Mouse (Mus musculus) spleen, adult 18-20 months (tissue): Measurements from ENCODE around the gene Osgin1.

ENCODE experiments used
- DNase-seq, 2 experiments: peaks; one replicate each; pipeline ENCODE4 v3.0.0; 2022; ENCODE audit warnings: mixed read lengths in 2 of 2

The Osgin1 gene

GRCm38 (mm10) chr8:119424199-119424733 lies 9.7 kb upstream of the Osgin1 start:
- no peak for DNase-seq

GRCm38 (mm10) chr8:119424740-119425139 lies 9.2 kb upstream of the Osgin1 start:
- peak in 1 of 2 experiments; percentile 42 for DNase-seq

DNA sequence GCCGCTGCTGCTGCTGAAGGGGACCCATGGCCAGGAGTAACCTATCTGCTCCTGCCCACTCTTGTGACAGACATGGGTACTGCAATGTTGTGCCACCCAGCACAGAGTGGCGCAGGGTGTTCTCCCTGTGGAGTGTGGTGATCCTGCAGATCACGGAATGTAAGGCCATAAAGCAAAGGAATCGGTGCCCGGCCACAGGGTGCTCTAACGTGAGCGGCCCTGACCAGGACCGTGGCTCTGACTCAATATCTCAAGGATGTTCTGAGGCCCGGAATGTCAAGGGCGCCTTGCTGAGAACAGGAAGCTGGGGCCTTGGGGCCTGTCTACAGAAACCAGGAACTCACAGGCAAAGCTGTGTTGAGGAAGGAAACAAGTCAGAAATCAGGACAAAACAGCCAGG lies 8.4 kb upstream of the Osgin1 start:
- peak in 1 of 2 experiments; percentile 38 for DNase-seq

DNA sequence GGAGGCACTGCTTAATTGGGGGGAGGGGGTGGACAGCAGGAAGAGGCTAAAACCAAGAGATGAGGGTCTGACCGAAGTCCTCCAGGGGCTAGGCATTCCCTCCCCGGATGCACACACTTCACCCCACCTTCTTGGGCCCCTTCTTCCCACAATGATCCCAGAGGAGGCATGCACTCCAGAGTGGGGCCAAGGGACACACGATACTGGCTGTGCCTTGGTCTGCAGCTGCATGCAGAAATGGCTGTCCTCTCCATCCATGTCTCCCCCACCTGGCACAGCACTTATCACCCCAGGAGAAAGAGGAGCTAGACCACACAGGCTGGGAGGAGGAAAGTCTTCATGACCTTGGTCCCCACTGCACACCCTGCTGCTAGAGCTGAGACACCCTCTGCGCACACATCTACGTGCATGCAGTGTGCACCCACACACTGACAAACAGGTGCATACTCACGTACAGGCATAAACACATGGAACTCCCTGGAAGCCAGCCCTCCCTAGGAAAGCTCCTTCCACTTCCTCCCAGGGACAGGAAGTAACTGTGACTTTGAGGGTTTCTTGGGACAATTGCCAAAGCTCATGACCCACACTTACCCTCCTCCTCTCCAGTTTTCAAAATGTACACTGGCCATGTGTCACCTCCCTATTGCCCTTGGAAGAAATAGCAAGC lies 7.7 kb upstream of the Osgin1 start:
- DNase-seq = no peak

DNA sequence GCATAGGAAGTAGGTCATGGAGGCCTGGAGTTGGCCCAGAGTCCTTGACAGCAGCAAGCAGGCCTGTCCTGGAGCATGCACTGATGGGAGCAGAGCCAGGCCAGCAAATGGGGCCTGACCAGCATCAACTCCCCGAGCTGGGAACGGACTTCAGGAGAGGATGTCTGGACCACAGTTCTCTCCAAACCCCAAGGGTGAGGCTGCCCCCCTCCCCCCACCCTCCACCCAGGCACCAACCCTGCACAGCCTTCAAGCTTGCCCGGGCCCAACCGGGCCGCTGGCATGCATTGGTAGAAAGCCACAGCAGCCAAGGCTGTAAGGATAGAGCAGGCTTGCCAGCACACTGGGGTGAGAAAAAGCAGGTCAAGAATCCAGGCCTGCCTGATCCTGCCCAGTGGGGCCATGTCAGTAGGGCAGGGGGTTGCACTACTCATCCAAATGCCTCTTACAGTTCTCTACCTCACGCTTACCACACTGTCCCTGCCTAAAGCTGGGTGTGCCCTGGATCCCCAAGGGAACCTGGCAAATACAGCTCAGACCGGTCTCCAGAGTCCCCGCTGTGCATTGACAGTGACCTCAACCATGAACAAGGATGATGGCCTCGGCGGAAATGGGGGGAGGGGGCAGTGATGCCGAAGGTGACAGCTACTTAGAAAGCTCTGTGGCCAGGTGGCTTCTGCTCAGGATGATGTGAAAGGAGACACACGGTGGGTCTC lies 6.1 kb upstream of the Osgin1 start:
- DNase-seq = no peak

DNA sequence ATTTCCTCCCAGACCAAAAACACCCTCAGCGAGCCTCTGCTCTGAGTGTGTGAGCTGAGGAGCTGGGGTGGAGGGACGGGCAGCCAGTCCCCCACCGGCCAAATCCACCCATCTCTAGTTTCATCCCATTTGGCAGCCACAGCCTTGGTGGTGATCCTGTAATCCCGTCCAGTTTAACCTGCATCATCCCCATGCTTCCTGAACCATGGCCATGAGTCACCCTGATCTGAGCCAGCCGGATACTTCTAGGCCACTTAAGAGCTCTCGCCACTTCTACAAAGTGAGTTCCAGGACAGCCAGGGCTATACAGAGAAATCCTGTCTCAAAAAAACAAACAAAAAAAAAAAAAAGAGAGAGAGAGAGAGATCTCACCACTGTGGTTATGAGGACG lies 5.6 kb upstream of the Osgin1 start:
- DNase-seq = no peak

DNA sequence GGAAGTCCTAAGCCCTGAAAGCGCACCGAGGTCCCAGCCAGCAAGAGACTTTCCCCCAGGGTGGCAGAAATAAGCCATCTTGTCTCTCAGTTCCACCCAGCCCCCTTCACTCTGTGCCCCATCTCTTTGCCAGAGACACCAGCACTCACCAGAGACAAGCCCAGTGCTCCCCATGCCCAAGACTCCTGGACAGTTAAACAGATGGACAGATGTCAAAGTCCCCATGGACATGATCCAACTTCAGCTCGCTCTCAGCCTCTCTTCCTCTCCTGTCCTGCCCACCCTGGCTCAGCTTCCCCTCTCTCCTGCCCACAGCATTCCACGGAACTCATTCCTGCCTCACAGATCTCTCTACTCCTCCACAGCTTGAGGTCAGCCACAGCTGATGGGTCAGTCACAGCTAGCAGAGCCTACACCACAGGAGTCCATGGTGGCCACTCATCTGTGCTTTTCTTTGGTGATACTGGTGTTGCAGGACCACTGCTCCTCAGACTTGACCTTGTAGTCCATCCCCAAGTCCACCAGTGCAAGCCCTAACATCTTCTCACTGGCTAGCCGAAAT lies 5.1 kb upstream of the Osgin1 start:
- no peak for DNase-seq

DNA sequence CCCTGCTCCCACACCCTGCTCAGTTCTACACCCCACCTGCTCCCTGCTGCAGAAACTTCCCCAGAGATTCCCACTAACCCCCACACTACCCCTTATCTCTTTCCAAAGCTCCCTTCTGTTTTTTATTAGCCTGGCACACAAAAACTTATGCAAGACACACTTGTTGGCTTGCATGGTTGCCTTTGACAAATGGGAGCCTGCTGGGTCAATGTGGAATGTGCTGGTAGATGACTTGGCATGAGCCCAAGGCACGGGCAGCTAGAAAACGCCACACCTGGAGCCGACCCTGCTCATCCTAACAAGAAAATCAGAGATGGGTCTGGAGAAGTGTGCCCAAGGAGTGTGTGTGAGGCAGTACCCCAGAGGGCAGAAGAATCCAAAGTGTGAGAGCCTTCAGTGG lies 4.4 kb upstream of the Osgin1 start:
- no peak for DNase-seq

DNA sequence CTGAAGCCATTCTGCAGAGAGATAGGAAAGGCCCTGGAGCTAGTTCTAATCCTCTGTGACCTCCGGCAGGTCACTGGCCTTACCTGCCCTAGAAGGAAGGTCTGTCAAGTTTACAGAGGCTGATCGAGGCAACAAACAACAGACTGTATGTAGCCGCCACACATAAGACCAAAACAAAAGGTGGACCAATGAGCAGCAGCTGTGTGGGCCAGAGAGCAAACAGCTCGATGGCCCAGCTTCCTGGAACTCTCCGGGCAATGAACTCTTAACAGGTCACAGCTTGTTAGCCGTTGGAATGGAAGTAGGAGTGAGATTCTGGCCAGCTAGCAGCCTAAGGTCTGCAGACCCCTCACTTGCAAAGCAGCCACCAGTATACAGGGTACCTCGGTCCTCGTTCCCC lies 3.7 kb upstream of the Osgin1 start:
- DNase-seq = no peak

DNA sequence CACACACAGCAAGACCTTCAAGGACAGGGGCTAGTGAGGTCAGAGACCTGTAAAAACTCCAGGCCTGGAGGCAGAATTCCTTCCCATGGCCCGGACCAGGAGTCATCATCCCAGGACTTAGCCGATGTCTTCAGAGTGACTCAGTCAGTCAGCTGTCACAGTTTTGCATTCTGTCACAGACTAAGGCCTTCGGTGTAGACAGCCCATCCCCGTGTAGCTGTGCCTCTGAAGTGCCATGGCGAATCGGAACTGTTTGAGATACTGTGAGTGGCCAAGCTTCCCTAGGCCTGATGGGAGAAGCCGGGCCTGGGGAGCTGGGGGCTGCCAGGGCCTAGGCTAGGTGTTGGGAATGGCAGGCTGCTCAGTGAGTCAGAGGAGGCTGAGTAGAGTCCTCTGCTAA lies 3.2 kb upstream of the Osgin1 start:
- DNase-seq = no peak

DNA sequence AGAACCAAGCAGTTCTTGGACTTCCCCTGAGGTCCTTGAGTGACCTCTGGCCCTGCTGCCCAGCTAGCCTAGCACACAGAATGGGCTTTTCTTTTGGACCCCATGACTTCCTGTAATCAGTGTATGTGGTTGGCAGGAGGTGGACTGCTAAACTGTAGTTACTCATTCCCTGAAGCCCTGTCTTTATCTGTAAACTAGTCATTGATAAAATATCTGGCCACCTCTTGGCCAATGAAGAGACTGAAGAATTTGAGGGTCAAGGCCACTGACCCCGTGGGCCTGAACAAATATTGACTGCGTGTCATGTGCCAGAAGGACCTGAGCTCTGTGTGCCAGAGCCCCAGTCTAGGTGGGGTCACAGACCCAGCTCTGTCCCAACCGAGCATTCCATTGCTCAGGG lies 1.6 kb upstream of the Osgin1 start:
- no peak for DNase-seq

DNA sequence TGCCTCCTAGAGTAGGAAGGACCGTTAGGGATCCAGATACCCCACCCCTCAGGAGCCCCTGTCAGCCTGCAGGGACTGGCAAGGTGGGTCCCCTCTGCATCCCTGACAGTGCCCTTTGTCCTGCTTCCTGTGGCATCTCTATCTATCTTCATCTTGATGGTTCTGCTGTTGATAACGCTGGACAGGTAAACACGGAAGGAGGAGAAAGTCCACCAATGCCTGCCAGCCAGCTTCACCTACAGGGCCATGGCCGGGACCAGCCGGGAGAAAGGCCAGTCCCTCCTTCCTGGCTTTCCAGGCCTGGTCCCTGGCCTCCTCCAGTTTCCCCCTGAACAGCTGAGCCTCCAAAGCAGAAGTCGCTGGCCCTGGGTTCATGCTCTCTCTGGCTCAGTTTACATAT lies 645 bp downstream of the Osgin1 start:
- no peak for DNase-seq

DNA sequence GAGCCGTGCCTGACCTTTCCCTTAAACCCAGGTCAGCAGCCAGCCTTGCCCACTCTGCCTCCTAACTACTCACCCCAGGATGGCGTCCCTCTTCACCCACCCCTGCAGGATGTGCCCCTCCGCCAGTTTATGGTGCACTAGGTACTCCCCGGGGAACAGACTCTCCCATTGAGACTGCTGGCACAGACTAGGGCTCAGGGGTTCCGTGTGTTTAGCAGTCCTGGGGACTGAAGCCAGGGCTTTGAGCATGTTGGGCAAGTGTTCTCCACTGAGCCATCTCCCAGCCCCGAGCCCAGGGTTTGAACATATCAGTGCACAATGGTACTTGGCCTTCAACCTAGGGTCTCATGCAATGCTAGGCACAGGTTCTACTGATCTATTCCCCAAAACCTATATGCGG lies 1.6 kb downstream of the Osgin1 start:
- DNase-seq = no peak

DNA sequence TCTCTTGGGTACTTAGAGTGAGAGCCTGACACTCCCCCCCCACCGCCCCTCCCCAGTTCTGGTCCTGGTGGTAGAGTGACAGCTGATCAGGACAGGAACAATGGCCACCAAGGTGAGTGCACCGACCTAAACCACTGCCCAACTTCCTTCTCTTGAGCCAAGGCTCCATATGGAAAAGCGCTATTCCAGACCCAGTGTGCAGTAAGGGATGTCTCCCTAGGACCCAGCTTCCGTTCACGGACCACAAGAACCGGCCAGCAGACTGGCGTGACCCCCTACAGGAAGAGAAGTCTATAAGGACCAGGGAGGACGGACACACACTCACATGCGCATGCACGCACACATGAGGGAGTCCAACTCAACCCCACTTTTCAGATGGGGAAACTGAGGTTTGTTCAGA lies 2.4 kb downstream of the Osgin1 start:
- no peak for DNase-seq

- peak; percentile 58 to 63 for DNase-seq
These were observed 3.0 kb downstream of the Osgin1 start for GRCm38 (mm10) chr8:119436933-119437332.

GRCm38 (mm10) chr8:119437506-119437905 lies 3.6 kb downstream of the Osgin1 start:
- no peak for DNase-seq

DNA sequence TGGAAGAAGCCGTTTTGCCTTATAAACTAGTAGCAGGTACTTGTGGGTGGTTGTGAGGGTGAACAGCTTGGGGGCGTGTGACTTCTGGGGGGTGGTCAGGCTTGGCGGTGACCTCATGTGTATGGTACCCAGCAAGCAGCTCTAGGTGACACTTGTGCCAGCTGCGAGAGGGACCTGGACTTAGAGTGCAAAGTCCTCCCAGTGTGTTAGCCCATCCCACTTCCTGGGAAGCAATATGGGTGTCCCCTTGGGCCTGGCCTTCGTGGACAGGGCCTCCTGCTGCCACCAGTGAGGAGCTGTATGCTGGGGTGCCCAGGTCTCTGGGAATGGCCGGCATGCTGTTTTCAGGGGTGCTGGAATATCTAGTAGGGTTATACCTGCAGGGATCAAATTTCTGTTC lies 5.0 kb downstream of the Osgin1 start:
- DNase-seq = no peak

- DNase-seq = no peak
These were observed 5.5 kb downstream of the Osgin1 start for GRCm38 (mm10) chr8:119439424-119439823.

- DNase-seq = no peak
These were observed 5.9 kb downstream of the Osgin1 start for GRCm38 (mm10) chr8:119439893-119440249.

- peak; percentile 21 to 49 for DNase-seq
These were observed 6.5 kb downstream of the Osgin1 start for GRCm38 (mm10) chr8:119440250-119440951.

- DNase-seq = no peak
These were observed 7.0 kb downstream of the Osgin1 start for GRCm38 (mm10) chr8:119440952-119441270.

DNA sequence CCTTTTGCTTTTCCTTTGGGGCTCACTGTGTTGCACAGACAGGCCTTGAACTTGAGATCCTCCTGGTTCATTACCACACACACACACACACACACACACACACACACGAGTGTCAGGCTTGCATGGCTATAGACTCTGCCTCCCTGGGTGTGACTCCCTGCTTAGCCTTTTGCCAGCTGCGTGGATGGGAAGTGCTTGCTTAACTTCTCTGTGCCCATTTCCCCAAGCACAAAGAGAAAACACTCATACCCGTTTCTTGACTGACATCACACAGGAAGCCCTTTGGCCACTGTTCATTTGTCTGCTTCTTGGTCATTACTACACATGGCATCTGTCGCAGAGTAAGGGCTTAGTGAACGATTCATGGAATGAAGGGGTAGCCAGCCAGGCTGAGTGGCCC lies 8.1 kb downstream of the Osgin1 start:
- no peak for DNase-seq

DNA sequence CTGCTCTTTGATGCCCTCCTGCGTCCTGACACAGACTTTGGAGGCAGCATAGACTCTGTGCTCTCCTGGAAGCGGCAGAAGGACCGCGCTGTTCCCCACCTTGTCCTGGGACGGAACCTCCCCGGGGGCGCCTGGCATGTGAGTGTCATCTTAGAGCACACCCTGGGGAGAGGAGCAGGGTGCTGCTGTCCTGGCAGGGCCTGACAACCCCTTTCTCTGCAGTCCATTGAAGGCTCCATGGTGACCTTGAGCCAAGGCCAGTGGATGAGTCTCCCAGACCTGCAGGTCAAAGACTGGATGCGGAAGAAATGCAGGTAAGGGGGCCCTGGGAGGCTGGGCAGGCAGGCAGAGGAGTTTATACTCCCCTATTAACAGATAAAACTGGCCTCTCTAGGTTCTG lies 9.0 kb downstream of the Osgin1 start:
- no peak for DNase-seq
